Mouse (Mus musculus): ENCODE results near the gene Nt5dc2. TPM values are rescaled to one million over a fixed set of nuclear protein-coding genes. Genes with fewer than 3 reads are reported as not detected.

The Nt5dc2 gene
- 341 and 354 TPM in 2 replicates for polyA plus RNA-seq (2015; fragmentation: Nextera tagmentation; extraction: Ambion mirVana)

DNA sequence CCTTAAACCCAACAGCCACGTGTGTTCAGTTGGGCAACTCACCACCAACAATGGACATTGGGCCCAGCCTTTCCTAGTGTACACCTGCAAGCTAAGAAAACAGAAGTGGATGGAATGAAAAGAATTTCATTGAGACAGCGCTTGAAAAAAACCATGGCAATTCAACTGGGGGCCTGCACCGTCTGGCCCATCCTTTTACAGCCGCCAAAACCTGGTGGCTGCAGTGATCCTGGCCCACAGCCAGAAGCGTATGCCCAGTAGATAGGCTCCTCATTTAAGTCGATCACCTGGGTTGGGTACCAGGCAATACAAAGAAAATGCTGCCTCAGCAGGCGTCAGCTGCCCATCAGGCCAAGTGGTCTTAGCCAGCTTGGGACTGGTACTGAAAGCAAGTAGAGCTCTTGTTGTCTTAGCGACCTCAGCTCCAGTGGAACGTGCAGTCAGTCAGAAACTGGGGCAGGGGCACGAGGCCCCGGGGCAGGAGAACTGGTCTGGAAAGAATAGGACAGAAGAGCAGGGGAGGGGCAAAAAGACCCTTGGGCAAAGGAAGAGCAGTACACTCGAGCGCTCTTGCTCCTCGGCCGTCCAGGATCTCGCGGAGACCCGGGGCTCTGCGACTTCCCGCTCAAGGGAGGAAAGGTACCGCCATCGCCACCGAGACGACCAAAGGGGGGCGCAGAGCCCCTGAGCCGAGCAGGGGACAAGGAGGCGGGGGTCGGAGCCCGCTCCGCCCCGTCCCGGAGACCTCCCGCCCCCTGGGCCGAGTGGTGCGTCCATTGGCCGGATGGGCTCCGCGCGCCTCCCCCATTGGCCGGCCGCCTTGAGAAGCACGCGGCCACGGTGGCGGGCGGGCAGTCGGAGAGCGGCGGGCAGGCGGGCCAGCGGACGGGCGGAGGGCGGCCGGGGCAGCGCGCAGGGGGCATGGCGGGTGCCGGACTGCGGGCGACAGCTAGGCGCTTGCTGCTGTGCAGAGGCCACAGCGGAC is at the start of gene Nt5dc2:
Gene Nt5dc2, plus strand, starts transcription at position 818 of the 985 bp plus-strand sequence.
- H3K36me3 ChIP-seq, result peaks cover 16% of the 10 kb centered on the region
- peaks cover 65% of the 10 kb centered on the region for H3K4me1 ChIP-seq
- H3K9ac ChIP-seq, result peak within 1 kb of the TSS; percentile 96
- peak; percentile 82 for ATAC-seq (ENCODE audit: low FRiP score, low read depth)
- peak within 1 kb of the TSS; percentile 92 for H3K27ac ChIP-seq
- H3K9me3 ChIP-seq, result no peaks in the 10 kb centered on the region
- H3K27me3 ChIP-seq, result no peaks in the 10 kb centered on the region
- 4% methylated on average over 54 of the region's 63 CpGs for WGBS
- peak within 1 kb of the TSS; percentile 91 for H3K4me3 ChIP-seq
- peak within 1 kb of the TSS; percentile 96 for H3K4me2 ChIP-seq (replicated peaks)

DNA sequence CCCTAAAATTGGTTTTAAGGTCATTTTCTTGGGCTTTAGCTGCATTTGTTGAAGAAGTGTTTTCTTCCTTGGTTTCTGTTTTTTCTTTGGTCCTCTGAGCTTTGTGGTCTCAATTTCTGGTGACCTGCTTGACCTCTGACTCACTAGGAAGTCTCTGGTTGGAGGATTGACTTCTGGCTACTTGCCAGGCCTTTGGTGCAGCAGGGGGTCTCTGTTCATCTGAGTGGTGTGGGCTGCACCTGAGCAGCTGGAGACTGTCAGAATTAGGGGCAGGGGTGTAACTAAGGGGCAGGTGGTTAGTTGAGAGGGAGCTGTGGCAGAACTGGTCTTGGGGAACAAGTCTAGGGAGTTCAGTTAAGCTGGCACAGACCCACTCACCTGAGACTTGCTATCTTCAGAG is 49.7 kb upstream of the Nt5dc2 start:
- ATAC-seq (ENCODE audit: low FRiP score, low read depth), result no peak
- no peak overlapping the region for H3K9ac ChIP-seq
- no peak overlapping the region for H3K4me3 ChIP-seq
- no peak overlapping the region for H3K27ac ChIP-seq
- peaks cover 6% of the 10 kb centered on the region for H3K9me3 ChIP-seq
- H3K27me3 ChIP-seq, result no peaks in the 10 kb centered on the region
- H3K4me2 ChIP-seq (replicated peaks), result no peak overlapping the region
- H3K4me1 ChIP-seq, result no peaks in the 10 kb centered on the region
- H3K36me3 ChIP-seq, result peaks cover 68% of the 10 kb centered on the region

DNA sequence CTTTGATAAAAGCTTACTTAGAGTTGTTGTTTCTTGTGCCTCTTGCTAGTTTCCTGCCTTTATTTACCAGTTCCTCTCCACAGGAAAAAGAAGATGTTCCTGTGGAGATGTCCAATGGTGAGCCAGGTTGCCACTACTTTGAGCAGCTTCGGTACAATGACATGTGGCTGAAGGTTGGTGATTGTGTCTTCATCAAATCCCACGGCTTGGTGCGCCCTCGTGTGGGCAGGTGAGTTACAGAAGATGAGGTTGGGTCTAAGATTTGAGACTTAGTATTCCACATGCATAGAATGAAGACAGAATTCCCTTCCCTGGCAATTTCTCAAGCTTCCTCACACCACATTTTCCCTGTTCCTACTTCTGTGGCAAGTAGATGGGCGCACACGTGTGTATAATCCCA is 43.4 kb upstream of the Nt5dc2 start:
- Histone ChIP-seq H3K9me3 (no peaks in the 10 kb centered on the region), H3K4me2 (replicated peaks) (no peak overlapping the region), H3K27ac (no peak overlapping the region), H3K9ac (no peak overlapping the region), H3K4me3 (no peak overlapping the region), H3K27me3 (no peaks in the 10 kb centered on the region), H3K4me1 (no peaks in the 10 kb centered on the region), H3K36me3 (peaks cover 81% of the 10 kb centered on the region)
- ATAC-seq (ENCODE audit: low FRiP score, low read depth), result no peak
- 80% methylated on average over 6 of the region's 6 CpGs for WGBS

DNA sequence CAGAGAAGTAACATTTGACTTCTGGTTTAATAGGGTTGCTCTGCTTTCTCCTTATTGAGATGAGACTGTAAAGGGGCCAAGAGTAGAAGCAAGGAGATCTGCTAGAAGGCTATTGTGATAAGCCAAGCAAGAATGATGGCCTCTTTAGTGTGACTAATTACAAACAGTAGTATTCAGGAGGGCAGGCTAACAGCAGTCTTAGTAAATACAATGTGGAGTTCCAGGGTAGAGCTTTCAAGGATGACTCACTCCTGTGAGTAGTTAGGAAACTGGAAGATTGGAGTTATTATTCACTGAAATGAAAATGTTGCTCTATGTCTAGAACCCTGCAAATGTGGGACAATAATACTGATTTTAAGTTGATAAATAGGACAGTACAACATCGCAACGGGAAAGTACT is 42.3 kb upstream of the Nt5dc2 start:
- Histone ChIP-seq H3K9ac (no peak overlapping the region), H3K27me3 (no peaks in the 10 kb centered on the region), H3K36me3 (peaks cover 81% of the 10 kb centered on the region), H3K4me1 (no peaks in the 10 kb centered on the region), H3K9me3 (no peaks in the 10 kb centered on the region), H3K27ac (no peak overlapping the region), H3K4me2 (replicated peaks) (no peak overlapping the region), H3K4me3 (no peak overlapping the region)
- 95% methylated on average over 2 of the region's 2 CpGs for WGBS
- ATAC-seq (ENCODE audit: low FRiP score, low read depth), result no peak

DNA sequence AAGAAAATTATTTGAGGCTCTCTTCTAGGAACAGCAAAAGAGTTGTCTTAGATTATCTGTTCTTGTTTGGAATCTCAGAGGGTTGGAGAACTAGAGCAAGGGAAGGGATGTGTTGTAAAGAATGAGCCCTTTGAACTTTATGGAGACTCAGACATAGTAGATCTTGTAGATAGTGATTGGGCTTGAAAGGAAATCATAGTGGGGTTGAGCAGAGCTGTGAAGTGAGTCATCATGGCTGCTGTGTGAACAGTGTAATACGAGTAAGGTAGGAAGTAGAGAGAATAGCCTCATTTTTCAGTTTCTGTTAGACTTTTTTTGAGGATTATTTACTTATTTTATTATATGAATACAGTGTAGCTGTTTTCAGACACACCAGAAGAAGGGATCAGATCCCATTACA is 40.9 kb upstream of the Nt5dc2 start:
- no peaks in the 10 kb centered on the region for H3K27me3 ChIP-seq
- 95% methylated on average over 1 of the region's 1 CpGs for WGBS
- no peaks in the 10 kb centered on the region for H3K4me1 ChIP-seq
- no peak overlapping the region for H3K4me3 ChIP-seq
- H3K4me2 ChIP-seq (replicated peaks), result no peak overlapping the region
- ATAC-seq (ENCODE audit: low FRiP score, low read depth), result no peak
- no peak overlapping the region for H3K27ac ChIP-seq
- no peak overlapping the region for H3K9ac ChIP-seq
- H3K9me3 ChIP-seq, result no peaks in the 10 kb centered on the region
- peaks cover 88% of the 10 kb centered on the region for H3K36me3 ChIP-seq

DNA sequence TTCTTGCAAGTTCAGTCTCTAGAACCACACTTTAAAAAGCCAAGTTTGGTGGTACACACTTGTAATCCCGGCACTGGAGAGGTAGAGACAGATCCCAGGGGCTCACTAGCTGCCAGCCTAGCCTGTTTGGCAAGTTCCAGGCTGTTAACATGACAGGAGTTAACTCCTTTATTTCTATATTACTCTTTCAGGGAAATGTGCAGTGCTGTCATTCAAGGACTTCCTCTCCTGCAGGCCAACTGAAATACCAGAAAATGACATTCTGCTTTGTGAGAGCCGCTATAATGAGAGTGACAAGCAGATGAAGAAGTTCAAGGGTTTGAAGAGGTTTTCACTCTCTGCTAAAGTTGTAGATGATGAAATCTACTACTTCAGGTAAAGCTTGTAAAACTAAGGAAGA is 25.7 kb upstream of the Nt5dc2 start:
- Histone ChIP-seq H3K9me3 (no peaks in the 10 kb centered on the region), H3K9ac (no peak overlapping the region), H3K27me3 (no peaks in the 10 kb centered on the region), H3K36me3 (peaks cover 76% of the 10 kb centered on the region), H3K4me2 (replicated peaks) (no peak overlapping the region), H3K27ac (no peak overlapping the region), H3K4me1 (no peaks in the 10 kb centered on the region), H3K4me3 (no peak overlapping the region)
- 81% methylated on average over 2 of the region's 2 CpGs for WGBS
- no peak for ATAC-seq (ENCODE audit: low FRiP score, low read depth)

DNA sequence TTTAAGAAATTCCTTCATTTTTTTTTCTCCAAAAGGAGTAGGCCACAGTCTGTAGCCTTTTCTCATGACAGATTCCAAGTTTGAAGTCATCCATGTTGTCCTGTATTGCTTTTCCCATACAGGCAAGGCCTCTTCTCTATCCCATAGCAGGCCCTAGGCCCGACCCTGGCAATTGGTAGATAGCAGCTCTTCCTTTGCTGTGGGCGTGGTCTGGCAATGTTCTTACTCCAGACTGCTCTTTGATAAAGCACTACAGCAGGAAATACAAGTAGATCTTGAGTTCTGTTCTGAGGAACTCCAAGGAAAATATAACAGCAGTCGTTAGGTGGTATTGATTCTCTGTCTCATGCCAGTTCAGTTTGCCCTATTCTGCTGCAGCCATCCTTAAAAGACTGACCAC is 20.2 kb upstream of the Nt5dc2 start:
- no peak overlapping the region for H3K4me2 ChIP-seq (replicated peaks)
- 80% methylated on average over 3 of the region's 3 CpGs for WGBS
- ATAC-seq (ENCODE audit: low FRiP score, low read depth), result no peak
- no peaks in the 10 kb centered on the region for H3K27me3 ChIP-seq
- H3K9me3 ChIP-seq, result no peaks in the 10 kb centered on the region
- H3K4me1 ChIP-seq, result no peaks in the 10 kb centered on the region
- no peak overlapping the region for H3K4me3 ChIP-seq
- H3K9ac ChIP-seq, result no peak overlapping the region
- no peak overlapping the region for H3K27ac ChIP-seq
- peaks cover 83% of the 10 kb centered on the region for H3K36me3 ChIP-seq

DNA sequence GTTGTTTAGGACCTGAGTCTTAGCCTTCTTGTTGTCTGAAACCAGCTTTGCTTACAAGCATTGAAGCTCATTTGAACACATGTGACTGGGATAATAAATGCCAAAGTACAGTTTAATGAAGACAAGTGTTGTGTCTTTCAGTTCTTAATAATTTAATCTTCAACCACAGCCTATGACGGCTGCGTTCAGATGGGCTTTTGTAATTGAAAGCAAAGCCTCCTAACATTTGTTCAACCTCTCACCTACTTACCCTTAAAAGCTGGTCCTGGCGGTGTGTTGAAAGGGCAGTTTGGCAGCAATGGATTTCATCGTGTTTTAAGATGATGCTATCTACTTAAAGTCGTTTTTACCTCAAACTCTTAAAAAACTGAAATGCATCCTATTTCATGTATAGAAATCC is 18.7 kb upstream of the Nt5dc2 start:
- no peak for ATAC-seq (ENCODE audit: low FRiP score, low read depth)
- 83% methylated on average over 5 of the region's 5 CpGs for WGBS

DNA sequence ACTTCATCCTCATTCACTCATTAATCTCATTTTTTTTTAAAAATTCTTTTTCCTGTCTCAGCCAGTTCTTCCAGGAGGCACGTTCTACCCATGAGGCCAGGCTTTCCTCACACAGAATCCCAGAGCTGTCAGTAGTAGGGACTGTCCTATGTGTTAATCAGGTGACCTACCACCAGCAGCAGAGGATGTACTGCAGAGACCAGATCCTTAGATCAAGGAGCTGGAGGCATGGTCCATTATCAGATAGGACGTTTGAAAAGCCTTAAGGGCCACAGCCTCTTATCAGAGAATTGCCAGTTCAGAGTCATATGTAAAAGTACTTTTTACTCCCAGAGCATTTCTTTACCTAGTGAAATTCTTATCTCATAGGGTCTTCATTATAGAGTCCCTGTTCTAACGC is 16.8 kb upstream of the Nt5dc2 start:
- H3K36me3 ChIP-seq, result peaks cover 79% of the 10 kb centered on the region

More for the DNA sequence above, 18.7 kb upstream of the Nt5dc2 start:
- H3K9me3 ChIP-seq, result no peaks in the 10 kb centered on the region
- H3K9ac ChIP-seq, result no peak overlapping the region
- H3K4me2 ChIP-seq (replicated peaks), result no peak overlapping the region
- H3K4me3 ChIP-seq, result no peak overlapping the region
- no peaks in the 10 kb centered on the region for H3K27me3 ChIP-seq
- no peaks in the 10 kb centered on the region for H3K4me1 ChIP-seq
- no peak overlapping the region for H3K27ac ChIP-seq
- H3K36me3 ChIP-seq, result peaks cover 83% of the 10 kb centered on the region

DNA sequence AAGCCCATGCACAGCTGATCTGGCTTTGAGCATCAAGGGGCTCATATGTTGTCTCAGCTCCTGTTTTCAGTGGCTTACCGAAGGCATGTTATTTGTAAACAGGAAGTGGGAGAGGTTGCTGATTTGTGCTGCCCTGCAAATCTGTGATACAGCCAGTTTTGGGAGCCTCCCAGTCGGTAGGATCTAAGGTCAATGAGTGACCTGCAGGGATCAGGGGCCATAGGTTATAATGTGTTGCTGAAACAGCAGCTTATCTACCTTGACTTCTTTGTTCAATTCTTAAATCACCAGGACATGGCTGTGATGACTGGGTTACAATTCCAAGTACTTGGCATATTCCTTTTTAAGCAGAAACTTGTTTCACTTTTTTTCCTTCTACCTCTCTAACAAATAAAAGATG is 15.3 kb upstream of the Nt5dc2 start:
- Histone ChIP-seq H3K9me3 (no peaks in the 10 kb centered on the region), H3K4me2 (replicated peaks) (no peak overlapping the region), H3K4me1 (no peaks in the 10 kb centered on the region), H3K27ac (no peak overlapping the region), H3K9ac (no peak overlapping the region), H3K27me3 (no peaks in the 10 kb centered on the region), H3K4me3 (no peak overlapping the region), H3K36me3 (peaks cover 71% of the 10 kb centered on the region)
- WGBS, result 67% methylated on average over 2 of the region's 2 CpGs
- ATAC-seq (ENCODE audit: low FRiP score, low read depth), result no peak

More for the DNA sequence above, 16.8 kb upstream of the Nt5dc2 start:
- H3K9me3 ChIP-seq, result no peaks in the 10 kb centered on the region
- H3K4me1 ChIP-seq, result no peaks in the 10 kb centered on the region
- H3K4me3 ChIP-seq, result no peak overlapping the region
- H3K27ac ChIP-seq, result no peak overlapping the region
- no peak overlapping the region for H3K4me2 ChIP-seq (replicated peaks)
- no peaks in the 10 kb centered on the region for H3K27me3 ChIP-seq
- no peak overlapping the region for H3K9ac ChIP-seq
- no peak for ATAC-seq (ENCODE audit: low FRiP score, low read depth)
- WGBS, result 85% methylated on average over 3 of the region's 3 CpGs

DNA sequence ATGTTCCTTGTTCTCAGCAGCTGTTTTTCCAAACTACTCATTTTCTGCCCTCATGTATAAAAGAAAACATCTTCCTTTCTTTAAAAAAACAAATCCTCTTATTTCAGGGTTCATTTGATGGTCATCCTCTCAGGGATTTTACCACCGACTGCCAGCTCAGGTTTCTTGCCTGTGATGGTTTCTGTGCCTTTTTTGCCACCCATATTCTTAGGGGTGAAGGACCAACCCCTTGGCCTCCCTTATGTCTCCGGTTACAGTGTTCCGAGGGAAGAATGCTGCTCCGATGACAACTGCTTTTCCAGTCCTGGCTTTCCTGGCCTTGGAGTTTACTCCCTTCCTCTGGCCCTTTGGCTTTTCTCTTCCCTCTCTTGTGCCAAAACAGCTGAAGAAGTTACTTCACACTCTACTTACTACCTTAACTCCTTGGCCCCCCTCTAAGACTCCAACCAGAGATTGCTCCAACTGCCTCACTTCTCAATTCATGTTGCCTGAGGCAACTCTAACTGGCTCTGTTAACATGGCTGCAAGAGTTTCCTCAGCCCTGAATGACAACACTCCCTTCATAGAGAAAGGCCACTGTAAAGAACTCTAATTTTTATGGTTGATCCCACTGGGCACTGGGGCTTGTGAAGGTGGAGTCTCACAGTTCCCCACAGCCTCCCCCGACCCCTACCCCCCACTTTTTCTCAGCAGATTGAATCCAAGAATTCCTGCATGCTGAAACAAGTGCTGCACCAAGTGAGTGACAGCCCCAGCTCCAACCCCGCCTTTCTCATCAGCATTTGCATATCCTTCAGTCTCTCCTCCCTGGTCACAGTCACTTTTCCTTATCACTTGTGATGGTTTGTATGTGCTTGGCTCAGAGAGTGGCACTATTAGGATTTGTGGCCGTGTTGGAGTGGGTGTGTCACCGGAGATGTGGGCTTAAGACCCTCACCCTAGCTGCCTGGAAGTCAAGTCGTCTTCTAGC is 5.5 kb upstream of the Nt5dc2 start:
- 48% methylated on average over 9 of the region's 9 CpGs for WGBS
- H3K9ac ChIP-seq, result peak overlapping the region; percentile 19
- peaks cover 25% of the 10 kb centered on the region for H3K36me3 ChIP-seq
- H3K4me1 ChIP-seq, result peaks cover 41% of the 10 kb centered on the region
- ATAC-seq (ENCODE audit: low FRiP score, low read depth), result no peak
- H3K4me3 ChIP-seq, result peak overlapping the region; percentile 2; the same call in 1 of the 2 replicates
- peak overlapping the region; percentile 31 for H3K4me2 ChIP-seq (replicated peaks)
- no peaks in the 10 kb centered on the region for H3K9me3 ChIP-seq
- no peaks in the 10 kb centered on the region for H3K27me3 ChIP-seq
- H3K27ac ChIP-seq, result peak overlapping the region; percentile 74

DNA sequence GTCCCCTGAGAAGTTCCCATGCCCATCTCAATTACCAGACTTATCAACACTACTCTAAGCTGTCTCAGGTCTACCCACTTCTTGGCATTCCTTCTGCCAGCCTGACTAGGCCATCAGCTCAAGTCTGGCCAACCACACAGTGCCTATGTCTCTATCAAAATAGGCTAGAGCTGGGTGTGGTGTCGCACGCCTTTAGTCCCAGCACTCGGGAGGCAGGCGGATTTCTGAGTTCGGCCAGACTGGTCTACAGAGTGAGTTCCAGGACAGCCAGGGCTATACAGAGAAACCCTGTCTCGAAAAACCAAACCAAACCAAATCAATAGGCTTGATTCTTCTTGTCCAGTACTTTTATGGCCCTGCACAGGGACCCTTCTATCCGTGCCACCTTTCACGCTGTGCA is 4.0 kb upstream of the Nt5dc2 start:
- Histone ChIP-seq H3K9ac (no peak overlapping the region), H3K4me3 (no peak overlapping the region; the same call in 1 of the 2 replicates), H3K4me2 (replicated peaks) (peak overlapping the region; percentile 55), H3K27ac (no peak overlapping the region), H3K4me1 (peaks cover 46% of the 10 kb centered on the region), H3K27me3 (no peaks in the 10 kb centered on the region), H3K9me3 (no peaks in the 10 kb centered on the region), H3K36me3 (peaks cover 18% of the 10 kb centered on the region)
- WGBS, result 93% methylated on average over 8 of the region's 8 CpGs
- ATAC-seq (ENCODE audit: low FRiP score, low read depth), result no peak
